ENCODE assay signal across 19 mouse cellular contexts in genomic region chr8:124664414-124664813, GRCm38 (mm10). TPM values are rescaled to one million over a fixed set of nuclear protein-coding genes. Genes with fewer than 3 reads are reported as not detected.
DNase-seq lines count a peak whose midpoint lies in the region; ATAC-seq and TF ChIP-seq lines count a peak whose summit lies in the region.
"Had no signal": no experiment of that assay in that cellular context is flagged by ENCODE, and none has a peak within 500 bp of the region (broad histone marks: within the 10 kb centered on the region; RNA-seq: fewer than 3 reads in every experiment).

No protein-coding gene starts in this region.

- TF ChIP-seq POLR2A in kidney, adult 2 months (IDR thresholded peaks at IDR 0.05; ENCODE audit: low read depth, low read length), result no peak
- TF ChIP-seq POLR2A in embryonic fibroblast, embryonic 13.5 days (IDR thresholded peaks at IDR 0.05; ENCODE audit: low read depth, low read length), result no peak

- no peaks in the 10 kb centered on the region for H3K27me3 ChIP-seq in heart, embryonic 15.5 days
- H3K27me3 ChIP-seq in heart, embryonic 10.5 days (ENCODE audit: insufficient read depth, poor library complexity, severe bottlenecking), result no peaks in the 10 kb centered on the region
- H3K27me3 ChIP-seq in kidney, embryonic 14.5 days (ENCODE audit: control insufficient read depth, insufficient read depth, low read length), result no peaks in the 10 kb centered on the region
- H3K27me3 ChIP-seq in kidney, adult 2 months (replicated peaks; ENCODE audit: control insufficient read depth, insufficient read depth, low read length), result no peaks in the 10 kb centered on the region
- H3K27me3 ChIP-seq in intestine, embryonic 15.5 days (replicated peaks), result no peaks in the 10 kb centered on the region
- H3K27me3 ChIP-seq in liver, embryonic 11.5 days (replicated peaks; ENCODE audit: control insufficient read depth, insufficient read depth, low read length), result no peaks in the 10 kb centered on the region
- H3K27me3 ChIP-seq: embryonic facial prominence, embryonic 13.5 days; liver, embryonic 13.5 days; neural tube, embryonic 13.5 days had no signal

- H3K27ac ChIP-seq in heart, embryonic 15.5 days, result peak overlapping the region; percentile 96
- H3K27ac ChIP-seq in heart, embryonic 10.5 days, result no peak overlapping the region
- no peak overlapping the region for H3K27ac ChIP-seq in kidney, embryonic 14.5 days (ENCODE audit: low read depth, low read length)
- no peak overlapping the region for H3K27ac ChIP-seq in kidney, adult 2 months (ENCODE audit: insufficient read depth, low read depth, low read length)
- peak overlapping the region; percentile 78 for H3K27ac ChIP-seq in embryonic fibroblast, embryonic 13.5 days (ENCODE audit: insufficient read depth, low read length)
- H3K27ac ChIP-seq in intestine, embryonic 15.5 days, result peak overlapping the region; percentile 93
- H3K27ac ChIP-seq in liver, embryonic 11.5 days (ENCODE audit: low read depth, low read length), result no peak overlapping the region
- H3K27ac ChIP-seq: liver, embryonic 13.5 days had no signal

- H3K4me1 ChIP-seq in heart, embryonic 15.5 days (replicated peaks), result peaks cover 34% of the 10 kb centered on the region
- H3K4me1 ChIP-seq in heart, embryonic 10.5 days, result peaks cover 34% of the 10 kb centered on the region
- H3K4me1 ChIP-seq in kidney, embryonic 14.5 days (ENCODE audit: control insufficient read depth, insufficient read depth, low read length), result peaks cover 19% of the 10 kb centered on the region
- peaks cover 9% of the 10 kb centered on the region; the same call in 1 of the 2 replicates for H3K4me1 ChIP-seq in kidney, adult 2 months (ENCODE audit: control insufficient read depth, insufficient read depth, low read length)
- peaks cover 10% of the 10 kb centered on the region; the same call in 1 of the 2 replicates for H3K4me1 ChIP-seq in embryonic fibroblast, embryonic 13.5 days (ENCODE audit: control insufficient read depth, insufficient read depth, low read length)
- H3K4me1 ChIP-seq in intestine, embryonic 15.5 days (replicated peaks), result peaks cover 27% of the 10 kb centered on the region
- H3K4me1 ChIP-seq in liver, embryonic 11.5 days (replicated peaks; ENCODE audit: control insufficient read depth, insufficient read depth, low read length), result peaks cover 23% of the 10 kb centered on the region

- H3K36me3 ChIP-seq in heart, embryonic 15.5 days, result no peaks in the 10 kb centered on the region
- H3K36me3 ChIP-seq in heart, embryonic 10.5 days, result 0 out of 2 replicates have a peak, but pooled peaks cover 2% of the 10 kb centered on the region
- no peaks in the 10 kb centered on the region for H3K36me3 ChIP-seq in kidney, embryonic 14.5 days (ENCODE audit: control insufficient read depth, insufficient read depth, low read length)
- H3K36me3 ChIP-seq in kidney, adult 2 months (ENCODE audit: control insufficient read depth, insufficient read depth, low read length), result no peaks in the 10 kb centered on the region
- H3K36me3 ChIP-seq in intestine, embryonic 15.5 days, result no peaks in the 10 kb centered on the region
- no peaks in the 10 kb centered on the region for H3K36me3 ChIP-seq in liver, embryonic 11.5 days (ENCODE audit: control insufficient read depth, insufficient read depth, low read length)
- H3K36me3 ChIP-seq: liver, embryonic 13.5 days; neural tube, embryonic 13.5 days had no signal

- no peak overlapping the region for H3K4me2 ChIP-seq in heart, embryonic 15.5 days
- no peak overlapping the region for H3K4me2 ChIP-seq in kidney, embryonic 14.5 days (replicated peaks; ENCODE audit: low read depth, low read length)
- 0 out of 2 replicates have a peak overlapping the region, but pooled peaks have one; percentile 74 for H3K4me2 ChIP-seq in intestine, embryonic 15.5 days (replicated peaks)
- no peak overlapping the region for H3K4me2 ChIP-seq in liver, embryonic 11.5 days

- no peak overlapping the region for H3K4me3 ChIP-seq in heart, embryonic 15.5 days
- H3K4me3 ChIP-seq in heart, embryonic 10.5 days, result no peak overlapping the region
- no peak overlapping the region for H3K4me3 ChIP-seq in kidney, embryonic 14.5 days (ENCODE audit: low read length)
- no peak overlapping the region for H3K4me3 ChIP-seq in kidney, adult 2 months (ENCODE audit: insufficient read depth, low read depth, low read length)
- H3K4me3 ChIP-seq in embryonic fibroblast, embryonic 13.5 days (ENCODE audit: insufficient read depth, low read length), result no peak overlapping the region
- H3K4me3 ChIP-seq in intestine, embryonic 15.5 days (replicated peaks), result no peak overlapping the region
- H3K4me3 ChIP-seq in liver, embryonic 11.5 days (ENCODE audit: low read depth, low read length), result no peak overlapping the region
- H3K4me3 ChIP-seq: layer of hippocampus, adult 2 months had no signal

- no peak for DNase-seq in heart, embryonic 10.5 days (ENCODE audit: low spot score)
- DNase-seq in kidney, adult 2 months, result no peak
- DNase-seq in cerebellum, adult 11-12 months, result no peak
- DNase-seq in liver, embryonic 11.5 days (ENCODE audit: low spot score), result no peak
- DNase-seq: adrenal gland, postnatal 36 days; cerebellum, adult 8-10 months; heart, postnatal 4 days; kidney, adult 9 months; left cerebral cortex, postnatal 4 days; liver, embryonic 13.5 days; right cerebral cortex, postnatal 25 days; thymus, adult 18-20 months had no signal

- H3K9ac ChIP-seq in heart, embryonic 15.5 days, result no peak overlapping the region
- 0 out of 2 replicates have a peak overlapping the region, but pooled peaks have one; percentile 7 for H3K9ac ChIP-seq in kidney, embryonic 14.5 days (ENCODE audit: low read depth, low read length)
- H3K9ac ChIP-seq in intestine, embryonic 15.5 days, result no peak overlapping the region
- H3K9ac ChIP-seq in liver, embryonic 11.5 days (ENCODE audit: low read depth, low read length), result no peak overlapping the region
- H3K9ac ChIP-seq: liver, embryonic 13.5 days had no signal

- no peaks in the 10 kb centered on the region for H3K9me3 ChIP-seq in heart, embryonic 15.5 days (replicated peaks)
- no peaks in the 10 kb centered on the region for H3K9me3 ChIP-seq in heart, embryonic 10.5 days
- H3K9me3 ChIP-seq in kidney, embryonic 14.5 days (ENCODE audit: control insufficient read depth, low read length), result no peaks in the 10 kb centered on the region
- no peaks in the 10 kb centered on the region for H3K9me3 ChIP-seq in intestine, embryonic 15.5 days
- H3K9me3 ChIP-seq in liver, embryonic 11.5 days (ENCODE audit: control insufficient read depth, low read length), result no peaks in the 10 kb centered on the region
- H3K9me3 ChIP-seq: embryonic facial prominence, embryonic 13.5 days; liver, embryonic 13.5 days; neural tube, embryonic 13.5 days had no signal

- no peak for TF ChIP-seq CTCF in kidney, adult 2 months (conservative IDR thresholded peaks at IDR 0.05; ENCODE audit: insufficient read depth, insufficient read length, low read depth, low read length)
- TF ChIP-seq CTCF in embryonic fibroblast, embryonic 13.5 days (IDR thresholded peaks at IDR 0.05; ENCODE audit: borderline replicate concordance, insufficient read depth, low read length), result no peak

- no peak for ATAC-seq in heart, embryonic 15.5 days (replicated peaks; ENCODE audit: insufficient number of reproducible peaks, insufficient read depth, low FRiP score, low read depth)
- no peak for ATAC-seq in kidney, embryonic 14.5 days (ENCODE audit: low FRiP score, low TSS enrichment)
- ATAC-seq in intestine, embryonic 15.5 days, result no peak
- ATAC-seq in liver, embryonic 11.5 days (replicated peaks; ENCODE audit: low FRiP score), result no peak

- WGBS in heart, embryonic 15.5 days, result 42% methylated on average over 3 of the region's 3 CpGs
- 71% methylated on average over 3 of the region's 3 CpGs for WGBS in heart, embryonic 10.5 days
- WGBS in kidney, embryonic 14.5 days, result 74% methylated on average over 3 of the region's 3 CpGs
- 65% methylated on average over 3 of the region's 3 CpGs for WGBS in kidney, adult 2 months
- 65% methylated on average over 3 of the region's 3 CpGs for whole genome bisulfite sequencing in intestine, embryonic 15.5 days
- 74% methylated on average over 3 of the region's 3 CpGs for WGBS in liver, embryonic 11.5 days

RNA-seq across cellular contexts. Expression of gene 2310022B05Rik, which starts 1.2 kb away (rescaled TPM):
- polyA plus RNA-seq in heart, embryonic 15.5 days (2015; fragmentation: Nextera tagmentation; extraction: Ambion mirVana), result 40.9 and 49.2 TPM in 2 replicates
- 32.6 and 34.7 TPM in 2 replicates for polyA plus RNA-seq in heart, embryonic 10.5 days (2016; fragmentation: Nextera tagmentation; extraction: Ambion mirVana)
- polyA plus RNA-seq in kidney, embryonic 14.5 days (2014; fragmentation: Nextera tagmentation; extraction: Ambion mirVana), result 28.1 and 38.8 TPM in 2 replicates
- polyA plus RNA-seq in kidney, adult 2 months (2012; rRNA removed), result 44.4 and 47.9 TPM in 2 replicates
- polyA plus RNA-seq in embryonic fibroblast, embryonic 13.5 days (2011; ENCODE audit: insufficient read length, low read depth, missing spikeins), result 161 and 164 TPM in 2 replicates
- polyA plus RNA-seq in intestine, embryonic 15.5 days (2015; fragmentation: Nextera tagmentation; extraction: Ambion mirVana), result 24.4 TPM in 2 replicates
- polyA plus RNA-seq in liver, embryonic 11.5 days (2014; fragmentation: Nextera tagmentation; extraction: Ambion mirVana), result 16.3 and 17.5 TPM in 2 replicates

RNA-seq across cellular contexts. Expression of gene Ttc13, which starts 57.4 kb away (rescaled TPM):
- polyA plus RNA-seq in heart, embryonic 15.5 days (2015; fragmentation: Nextera tagmentation; extraction: Ambion mirVana), result 24.3 and 29.7 TPM in 2 replicates
- polyA plus RNA-seq in heart, embryonic 10.5 days (2016; fragmentation: Nextera tagmentation; extraction: Ambion mirVana), result 43.7 and 44.6 TPM in 2 replicates
- polyA plus RNA-seq in kidney, embryonic 14.5 days (2014; fragmentation: Nextera tagmentation; extraction: Ambion mirVana), result 36.3 and 57.1 TPM in 2 replicates
- polyA plus RNA-seq in kidney, adult 2 months (2012; rRNA removed), result 9.4 and 11.8 TPM in 2 replicates
- 54.1 and 55.6 TPM in 2 replicates for polyA plus RNA-seq in embryonic fibroblast, embryonic 13.5 days (2011; ENCODE audit: insufficient read length, low read depth, missing spikeins)
- 42.7 and 42.8 TPM in 2 replicates for polyA plus RNA-seq in intestine, embryonic 15.5 days (2015; fragmentation: Nextera tagmentation; extraction: Ambion mirVana)
- polyA plus RNA-seq in liver, embryonic 11.5 days (2014; fragmentation: Nextera tagmentation; extraction: Ambion mirVana), result 49.8 and 51.9 TPM in 2 replicates

RNA-seq across cellular contexts. Expression of gene Arv1, which starts 57.5 kb away (rescaled TPM):
- 12.6 and 17.9 TPM in 2 replicates for polyA plus RNA-seq in heart, embryonic 15.5 days (2015; fragmentation: Nextera tagmentation; extraction: Ambion mirVana)
- 21.3 and 26.7 TPM in 2 replicates for polyA plus RNA-seq in heart, embryonic 10.5 days (2016; fragmentation: Nextera tagmentation; extraction: Ambion mirVana)
- 30.9 and 32.2 TPM in 2 replicates for polyA plus RNA-seq in kidney, embryonic 14.5 days (2014; fragmentation: Nextera tagmentation; extraction: Ambion mirVana)
- polyA plus RNA-seq in kidney, adult 2 months (2012; rRNA removed), result 8.8 and 13.9 TPM in 2 replicates
- 8.2 and 10.4 TPM in 2 replicates for polyA plus RNA-seq in embryonic fibroblast, embryonic 13.5 days (2011; ENCODE audit: insufficient read length, low read depth, missing spikeins)
- 19.7 and 20.9 TPM in 2 replicates for polyA plus RNA-seq in intestine, embryonic 15.5 days (2015; fragmentation: Nextera tagmentation; extraction: Ambion mirVana)
- polyA plus RNA-seq in liver, embryonic 11.5 days (2014; fragmentation: Nextera tagmentation; extraction: Ambion mirVana), result 17.9 and 23.3 TPM in 2 replicates

Comparison
In these comparisons a context has a peak if more than half of its experiments do, and no peak if none do; other contexts are left out.
1. H3K27ac ChIP-seq: peak in heart, embryonic 15.5 days (single experiment), embryonic fibroblast, embryonic 13.5 days (single experiment) and intestine, embryonic 15.5 days (single experiment); none in heart, embryonic 10.5 days (single experiment), kidney, embryonic 14.5 days (single experiment), kidney, adult 2 months (single experiment) and liver, embryonic 11.5 days (single experiment).